11 mouse cellular contexts compared by ENCODE assay signal in the genomic region with DNA sequence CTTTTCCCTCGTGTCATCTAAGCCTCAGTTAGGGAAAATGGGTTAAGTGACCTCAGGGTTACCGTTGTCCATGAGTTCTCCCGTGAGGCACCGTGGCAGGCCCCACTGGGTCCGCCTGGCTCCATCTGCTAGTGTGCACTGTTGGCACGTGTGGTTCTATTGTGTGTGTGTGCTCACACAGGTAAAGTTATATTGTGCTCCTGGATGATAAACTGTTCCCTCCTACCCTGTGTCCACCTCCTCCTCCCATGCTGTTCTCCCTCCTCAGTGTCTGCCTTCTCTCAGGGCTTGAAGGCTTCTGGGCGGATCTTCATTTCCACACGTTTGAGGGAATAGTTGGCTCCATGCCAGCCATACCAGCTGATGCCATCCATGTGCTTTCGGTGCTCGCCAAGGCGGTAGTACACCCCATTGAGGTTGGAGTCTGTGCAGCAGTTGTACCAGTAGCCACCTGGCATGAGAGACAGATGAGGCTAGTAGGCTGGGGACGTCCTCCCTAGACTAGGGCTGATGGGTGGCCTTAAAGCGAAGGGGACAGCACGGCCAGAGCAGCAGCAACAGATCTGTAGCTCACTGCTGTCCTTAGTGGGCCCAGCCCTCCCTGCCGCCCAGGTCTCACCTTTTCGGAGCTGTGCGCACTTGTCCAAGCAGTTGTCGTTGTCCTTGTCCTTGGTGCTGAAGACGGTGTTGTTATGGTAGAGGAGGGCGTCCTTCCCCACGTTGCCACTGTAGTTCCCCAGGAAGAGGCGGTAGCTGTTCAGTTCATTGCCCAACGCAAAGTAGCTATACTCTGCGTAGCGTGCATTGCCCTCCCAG. TPM values are rescaled to one million over a fixed set of nuclear protein-coding genes. Genes with fewer than 3 reads are reported as not detected.
DNase-seq lines count a peak whose midpoint lies in the region; ATAC-seq and TF ChIP-seq lines count a peak whose summit lies in the region.
"Had no signal": no experiment of that assay in that cellular context is flagged by ENCODE, and none has a peak within 500 bp of the region (broad histone marks: within the 10 kb centered on the region; RNA-seq: fewer than 3 reads in every experiment).

No protein-coding gene starts in this region.

- H3K4me3 ChIP-seq in heart, postnatal 0 days (ENCODE audit: low read depth, low read length): no peak overlapping the region
- H3K4me3 ChIP-seq in liver, embryonic 12.5 days: no peak overlapping the region
- H3K4me3 ChIP-seq: embryonic facial prominence, embryonic 12.5 days; lung, embryonic 15.5 days had no signal

- no peaks in the 10 kb centered on the region for H3K4me1 ChIP-seq in heart, postnatal 0 days (ENCODE audit: control insufficient read depth, insufficient read depth)
- H3K4me1 ChIP-seq in liver, embryonic 12.5 days: 0 out of 2 replicates have a peak, but pooled peaks cover 7% of the 10 kb centered on the region
- H3K4me1 ChIP-seq: embryonic facial prominence, embryonic 12.5 days; lung, embryonic 15.5 days had no signal

- H3K9me3 ChIP-seq in heart, postnatal 0 days (replicated peaks; ENCODE audit: control insufficient read depth, low read length): no peaks in the 10 kb centered on the region
- no peaks in the 10 kb centered on the region for H3K9me3 ChIP-seq in liver, embryonic 12.5 days (replicated peaks)
- H3K9me3 ChIP-seq: embryonic facial prominence, embryonic 12.5 days; lung, embryonic 15.5 days had no signal

- no peak overlapping the region for H3K9ac ChIP-seq in heart, postnatal 0 days (replicated peaks; ENCODE audit: low read depth, low read length)
- H3K9ac ChIP-seq in liver, embryonic 12.5 days: no peak overlapping the region
- H3K9ac ChIP-seq: embryonic facial prominence, embryonic 12.5 days; lung, embryonic 15.5 days had no signal

- no peak overlapping the region for H3K27ac ChIP-seq in heart, postnatal 0 days (ENCODE audit: low read depth)
- H3K27ac ChIP-seq in liver, embryonic 12.5 days: no peak overlapping the region
- H3K27ac ChIP-seq: embryonic facial prominence, embryonic 12.5 days; lung, embryonic 15.5 days had no signal

- no peak for DNase-seq in heart, postnatal 0 days (ENCODE audit: low spot score)
- DNase-seq in heart, adult 11 months: no peak
- DNase-seq in ES-CJ7 (ENCODE audit: low read depth, low spot score): peak; percentile 62
- DNase-seq in cerebellum, adult 9-11 months: peak; percentile 84
- peak; percentile 49 to 62 for DNase-seq in layer of hippocampus, postnatal 36 days
- DNase-seq in thymus, postnatal 25 days: no peak
- DNase-seq in thymus, postnatal 4 days: no peak

- no peaks in the 10 kb centered on the region for H3K27me3 ChIP-seq in heart, postnatal 0 days (ENCODE audit: control insufficient read depth, insufficient read depth, low read length)
- no peaks in the 10 kb centered on the region for H3K27me3 ChIP-seq in liver, embryonic 12.5 days (replicated peaks)
- H3K27me3 ChIP-seq: CH12.LX; embryonic facial prominence, embryonic 12.5 days; lung, embryonic 15.5 days had no signal

- no peak for TF ChIP-seq CTCF in heart, postnatal 0 days (IDR thresholded peaks at IDR 0.05; ENCODE audit: low read depth)

- TF ChIP-seq EP300 in heart, postnatal 0 days (IDR thresholded peaks at IDR 0.05; ENCODE audit: low read depth): no peak

- 78% methylated on average over 25 of the region's 25 CpGs for WGBS in heart, postnatal 0 days
- 85% methylated on average over 25 of the region's 25 CpGs for WGBS in liver, embryonic 12.5 days (ENCODE audit: insufficient replicate concordance)

- ATAC-seq in heart, postnatal 0 days (ENCODE audit: insufficient read depth, low read depth): 0 out of 2 replicates have a peak, but pooled peaks have one; percentile 8
- no peak for ATAC-seq in liver, embryonic 12.5 days

- H3K36me3 ChIP-seq in heart, postnatal 0 days (replicated peaks; ENCODE audit: control insufficient read depth, insufficient read depth, low read length): peaks cover 70% of the 10 kb centered on the region
- peaks cover 85% of the 10 kb centered on the region for H3K36me3 ChIP-seq in liver, embryonic 12.5 days

- no peak overlapping the region for H3K4me2 ChIP-seq in heart, postnatal 0 days (ENCODE audit: low read depth, low read length)
- H3K4me2 ChIP-seq in liver, embryonic 12.5 days: no peak overlapping the region
- H3K4me2 ChIP-seq: embryonic facial prominence, embryonic 12.5 days; lung, embryonic 15.5 days had no signal

RNA-seq across cellular contexts. Expression of gene Angptl7, which starts 4.2 kb away (rescaled TPM):
- 2.9 and 4.9 TPM in 2 replicates for total RNA-seq in heart, postnatal 0 days (2014; rRNA removed; ENCODE audit: low replicate concordance)
- polyA plus RNA-seq in heart, postnatal 0 days (2015; fragmentation: Nextera tagmentation; extraction: Ambion mirVana): 8.9 and 9.1 TPM in 2 replicates
- under 1 TPM in 1 of 2 experiments, not detected in 1; 0.28 TPM for total RNA-seq in layer of hippocampus, postnatal 36 days (2021)
- 0.29 and 0.37 TPM in 2 replicates for polyA plus RNA-seq in liver, embryonic 12.5 days (2016; fragmentation: Nextera tagmentation; extraction: Ambion mirVana)
- total RNA-seq: CH12.LX had no signal

RNA-seq across cellular contexts. Expression of gene Mtor, which starts 47.7 kb away (rescaled TPM):
- total RNA-seq in heart, postnatal 0 days (2014; rRNA removed; ENCODE audit: low replicate concordance): 31.2 and 52.2 TPM in 2 replicates
- polyA plus RNA-seq in heart, postnatal 0 days (2015; fragmentation: Nextera tagmentation; extraction: Ambion mirVana): 17.3 and 20.5 TPM in 2 replicates
- 10 to 100 TPM; 80.7 to 85.9 TPM for total RNA-seq in layer of hippocampus, postnatal 36 days (2021)
- polyA plus RNA-seq in liver, embryonic 12.5 days (2016; fragmentation: Nextera tagmentation; extraction: Ambion mirVana): 13.1 and 13.5 TPM in 2 replicates

RNA-seq across cellular contexts. Expression of gene Ubiad1, which starts 51.5 kb away (rescaled TPM):
- total RNA-seq in heart, postnatal 0 days (2014; rRNA removed; ENCODE audit: low replicate concordance): 25.6 and 32.4 TPM in 2 replicates
- 18.9 and 19.6 TPM in 2 replicates for polyA plus RNA-seq in heart, postnatal 0 days (2015; fragmentation: Nextera tagmentation; extraction: Ambion mirVana)
- 1 to 10 TPM; 7.9 to 8.4 TPM for total RNA-seq in layer of hippocampus, postnatal 36 days (2021)
- polyA plus RNA-seq in liver, embryonic 12.5 days (2016; fragmentation: Nextera tagmentation; extraction: Ambion mirVana): 18.3 and 18.4 TPM in 2 replicates

Comparison
In these comparisons a context has a peak if more than half of its experiments do, and no peak if none do; other contexts are left out.
1. DNase-seq: peak in ES-CJ7 (single experiment), cerebellum, adult 9-11 months (single experiment) and layer of hippocampus, postnatal 36 days (2 of 2); none in heart, postnatal 0 days (single experiment), heart, adult 11 months (single experiment), thymus, postnatal 25 days (single experiment) and thymus, postnatal 4 days (single experiment).